Mouse (Mus musculus): Measurements from ENCODE around the gene Msln. TPM values are rescaled to one million over a fixed set of nuclear protein-coding genes. Genes with fewer than 3 reads are reported as not detected.

Msln gene
- total and polyA plus RNA-seq, 2 experiments = 0.74 to 1.1 TPM

- TF ChIP-seq CTCF (IDR thresholded peaks at IDR 0.05; ENCODE audit: low read depth, low read length) (no peak), POLR2A (IDR thresholded peaks at IDR 0.05; ENCODE audit: extremely low read depth, insufficient read depth, low read length) (no peak)
- Histone ChIP-seq H3K4me1 (ENCODE audit: control insufficient read depth, insufficient read depth, low read length) (no peaks in the 10 kb centered on the region; the same call in 1 of the 2 replicates), H3K9ac (ENCODE audit: low read depth, low read length) (no peak overlapping the region), H3K36me3 (ENCODE audit: control insufficient read depth, insufficient read depth, low read length) (no peaks in the 10 kb centered on the region), H3K27me3 (ENCODE audit: control insufficient read depth, insufficient read depth, low read length) (no peaks in the 10 kb centered on the region), H3K79me2 (ENCODE audit: control insufficient read depth, insufficient read depth, low read length) (no peaks in the 10 kb centered on the region), H3K27ac (replicated peaks; ENCODE audit: insufficient read depth, low read depth, low read length) (no peak overlapping the region), H3K4me3 (ENCODE audit: insufficient read depth, low read depth, low read length) (no peak overlapping the region)
- 94% methylated on average over 19 of the region's 19 CpGs for WGBS
- no peak for DNase-seq (ENCODE audit: extremely low read depth, low read depth, low spot score)
Observed at GRCm38 (mm10) chr17:25723470-25723869, 30.7 kb downstream of the Msln start.

GRCm38 (mm10) chr17:25721476-25721875, 32.7 kb downstream of the Msln start:
- no peak overlapping the region for H3K27ac ChIP-seq (replicated peaks; ENCODE audit: insufficient read depth, low read depth, low read length)
- no peak for DNase-seq (ENCODE audit: extremely low read depth, low read depth, low spot score)
- no peak overlapping the region for H3K9ac ChIP-seq (ENCODE audit: low read depth, low read length)
- over 99% methylated on average over 5 of the region's 5 CpGs for WGBS
- no peaks in the 10 kb centered on the region for H3K36me3 ChIP-seq (ENCODE audit: control insufficient read depth, insufficient read depth, low read length)
- peaks cover 5% of the 10 kb centered on the region; the same call in 1 of the 2 replicates for H3K27me3 ChIP-seq (ENCODE audit: control insufficient read depth, insufficient read depth, low read length)
- H3K79me2 ChIP-seq (ENCODE audit: control insufficient read depth, insufficient read depth, low read length) = no peaks in the 10 kb centered on the region
- H3K4me3 ChIP-seq (ENCODE audit: insufficient read depth, low read depth, low read length) = no peak overlapping the region
- TF ChIP-seq CTCF (IDR thresholded peaks at IDR 0.05; ENCODE audit: low read depth, low read length) (no peak), POLR2A (IDR thresholded peaks at IDR 0.05; ENCODE audit: extremely low read depth, insufficient read depth, low read length) (no peak)
- no peaks in the 10 kb centered on the region for H3K4me1 ChIP-seq (ENCODE audit: control insufficient read depth, insufficient read depth, low read length)

- Histone ChIP-seq H3K4me1 (ENCODE audit: control insufficient read depth, insufficient read depth, low read length) (no peaks in the 10 kb centered on the region), H3K4me3 (ENCODE audit: insufficient read depth, low read depth, low read length) (no peak overlapping the region), H3K36me3 (ENCODE audit: control insufficient read depth, insufficient read depth, low read length) (no peaks in the 10 kb centered on the region), H3K27me3 (ENCODE audit: control insufficient read depth, insufficient read depth, low read length) (peaks cover 10% of the 10 kb centered on the region; the same call in 1 of the 2 replicates), H3K9ac (ENCODE audit: low read depth, low read length) (no peak overlapping the region), H3K79me2 (ENCODE audit: control insufficient read depth, insufficient read depth, low read length) (no peaks in the 10 kb centered on the region), H3K27ac (replicated peaks; ENCODE audit: insufficient read depth, low read depth, low read length) (no peak overlapping the region)
- DNase-seq (ENCODE audit: extremely low read depth, low read depth, low spot score) = no peak
- 18% methylated on average over 6 of the region's 6 CpGs for WGBS
- no peak for TF ChIP-seq POLR2A (IDR thresholded peaks at IDR 0.05; ENCODE audit: extremely low read depth, insufficient read depth, low read length)
- no peak for TF ChIP-seq CTCF (IDR thresholded peaks at IDR 0.05; ENCODE audit: low read depth, low read length)
Observed at GRCm38 (mm10) chr17:25717691-25718090, 36.5 kb downstream of the Msln start.

- no peak within 1 kb of the TSS for H3K27ac ChIP-seq (replicated peaks; ENCODE audit: insufficient read depth, low read depth, low read length)
- no peak within 1 kb of the TSS for H3K4me3 ChIP-seq (ENCODE audit: insufficient read depth, low read depth, low read length)
- no peaks in the 10 kb centered on the region for H3K79me2 ChIP-seq (ENCODE audit: control insufficient read depth, insufficient read depth, low read length)
- TF ChIP-seq POLR2A (IDR thresholded peaks at IDR 0.05; ENCODE audit: extremely low read depth, insufficient read depth, low read length) = no peak
- 2% methylated on average over 45 of the region's 45 CpGs for WGBS
- peaks cover 10% of the 10 kb centered on the region; the same call in 1 of the 2 replicates for H3K27me3 ChIP-seq (ENCODE audit: control insufficient read depth, insufficient read depth, low read length)
- DNase-seq (ENCODE audit: extremely low read depth, low read depth, low spot score) = no peak
- no peak within 1 kb of the TSS for H3K9ac ChIP-seq (ENCODE audit: low read depth, low read length)
- no peaks in the 10 kb centered on the region for H3K4me1 ChIP-seq (ENCODE audit: control insufficient read depth, insufficient read depth, low read length)
- no peaks in the 10 kb centered on the region for H3K36me3 ChIP-seq (ENCODE audit: control insufficient read depth, insufficient read depth, low read length)
Observed at GRCm38 (mm10) chr17:25716711-25717637, 37.2 kb downstream of the Msln start, which contains the start of gene Gng13. Gene Gng13 (plus strand): TSS chr17:25717171.

GRCm38 (mm10) chr17:25716130-25716529, 38.0 kb downstream of the Msln start:
- H3K27ac ChIP-seq (replicated peaks; ENCODE audit: insufficient read depth, low read depth, low read length) = no peak overlapping the region
- no peak for TF ChIP-seq CTCF (IDR thresholded peaks at IDR 0.05; ENCODE audit: low read depth, low read length)
- TF ChIP-seq POLR2A (IDR thresholded peaks at IDR 0.05; ENCODE audit: extremely low read depth, insufficient read depth, low read length) = no peak
- H3K36me3 ChIP-seq (ENCODE audit: control insufficient read depth, insufficient read depth, low read length) = no peaks in the 10 kb centered on the region
- WGBS = 17% methylated on average over 6 of the region's 6 CpGs
- H3K4me1 ChIP-seq (ENCODE audit: control insufficient read depth, insufficient read depth, low read length) = no peaks in the 10 kb centered on the region
- no peak overlapping the region for H3K4me3 ChIP-seq (ENCODE audit: insufficient read depth, low read depth, low read length)
- peaks cover 10% of the 10 kb centered on the region; the same call in 1 of the 2 replicates for H3K27me3 ChIP-seq (ENCODE audit: control insufficient read depth, insufficient read depth, low read length)
- H3K79me2 ChIP-seq (ENCODE audit: control insufficient read depth, insufficient read depth, low read length) = no peaks in the 10 kb centered on the region
- no peak for DNase-seq (ENCODE audit: extremely low read depth, low read depth, low spot score)
- no peak overlapping the region for H3K9ac ChIP-seq (ENCODE audit: low read depth, low read length)

- Histone ChIP-seq H3K36me3 (ENCODE audit: control insufficient read depth, insufficient read depth, low read length) (no peaks in the 10 kb centered on the region), H3K4me1 (ENCODE audit: control insufficient read depth, insufficient read depth, low read length) (no peaks in the 10 kb centered on the region), H3K9ac (ENCODE audit: low read depth, low read length) (no peak overlapping the region), H3K79me2 (ENCODE audit: control insufficient read depth, insufficient read depth, low read length) (no peaks in the 10 kb centered on the region), H3K27me3 (ENCODE audit: control insufficient read depth, insufficient read depth, low read length) (peaks cover 10% of the 10 kb centered on the region; the same call in 1 of the 2 replicates), H3K27ac (replicated peaks; ENCODE audit: insufficient read depth, low read depth, low read length) (no peak overlapping the region), H3K4me3 (ENCODE audit: insufficient read depth, low read depth, low read length) (no peak overlapping the region)
- TF ChIP-seq POLR2A (IDR thresholded peaks at IDR 0.05; ENCODE audit: extremely low read depth, insufficient read depth, low read length) = no peak
- TF ChIP-seq CTCF (IDR thresholded peaks at IDR 0.05; ENCODE audit: low read depth, low read length) = no peak
- no peak for DNase-seq (ENCODE audit: extremely low read depth, low read depth, low spot score)
- WGBS = 73% methylated on average over 3 of the region's 3 CpGs
Observed at GRCm38 (mm10) chr17:25715627-25716026, 38.6 kb downstream of the Msln start.

Measured in liver, adult 2 months (tissue).